In genomic region chr4:141308857-141309772, GRCm38 (mm10) we compare ENCODE assay signal across 12 mouse cellular contexts. TPM values are rescaled to one million over a fixed set of nuclear protein-coding genes. Genes with fewer than 3 reads are reported as not detected.
DNase-seq lines count a peak whose midpoint lies in the region; ATAC-seq and TF ChIP-seq lines count a peak whose summit lies in the region.
"Had no signal": no experiment of that assay in that cellular context is flagged by ENCODE, and none has a peak within 500 bp of the region (broad histone marks: within the 10 kb centered on the region; RNA-seq: fewer than 3 reads in every experiment).

No protein-coding gene starts in this region.

- H3K27ac ChIP-seq in heart, embryonic 13.5 days (replicated peaks) = peak overlapping the region; percentile 97
- H3K27ac ChIP-seq in midbrain, embryonic 12.5 days (replicated peaks) = peak overlapping the region; percentile 70
- H3K27ac ChIP-seq in midbrain, embryonic 16.5 days (ENCODE audit: low read length) = no peak overlapping the region
- peak overlapping the region; percentile 91 for H3K27ac ChIP-seq in intestine, postnatal 0 days (ENCODE audit: low read depth, low read length)
- H3K27ac ChIP-seq in stomach, postnatal 0 days (replicated peaks) = 0 out of 2 replicates have a peak overlapping the region, but pooled peaks have one; percentile 24
- H3K27ac ChIP-seq: forebrain, embryonic 15.5 days had no signal

- no peak for TF ChIP-seq CTCF in intestine, postnatal 0 days (IDR thresholded peaks at IDR 0.05; ENCODE audit: low read depth)
- TF ChIP-seq CTCF in stomach, postnatal 0 days (IDR thresholded peaks at IDR 0.05; ENCODE audit: low read depth) = no peak

- H3K4me3 ChIP-seq in heart, embryonic 13.5 days = no peak overlapping the region
- no peak overlapping the region for H3K4me3 ChIP-seq in midbrain, embryonic 12.5 days
- H3K4me3 ChIP-seq in midbrain, embryonic 16.5 days (ENCODE audit: low read depth, low read length) = no peak overlapping the region
- H3K4me3 ChIP-seq in intestine, postnatal 0 days (ENCODE audit: low read depth, low read length) = peak overlapping the region; percentile 5; the same call in 1 of the 2 replicates
- H3K4me3 ChIP-seq in stomach, postnatal 0 days (ENCODE audit: low read depth, low read length) = no peak overlapping the region
- H3K4me3 ChIP-seq: forebrain, embryonic 15.5 days had no signal

- H3K4me2 ChIP-seq in heart, embryonic 13.5 days = no peak overlapping the region
- H3K4me2 ChIP-seq in midbrain, embryonic 12.5 days (replicated peaks) = peak overlapping the region; percentile 26
- no peak overlapping the region for H3K4me2 ChIP-seq in midbrain, embryonic 16.5 days (ENCODE audit: low read length)
- peak overlapping the region; percentile 47 for H3K4me2 ChIP-seq in intestine, postnatal 0 days (replicated peaks; ENCODE audit: low read depth)
- H3K4me2 ChIP-seq in stomach, postnatal 0 days (replicated peaks; ENCODE audit: low read depth) = no peak overlapping the region
- H3K4me2 ChIP-seq: forebrain, embryonic 15.5 days had no signal

- no peak for ATAC-seq in heart, embryonic 13.5 days (ENCODE audit: extremely low read depth, insufficient number of reproducible peaks, low FRiP score, low TSS enrichment)
- ATAC-seq in midbrain, embryonic 12.5 days (ENCODE audit: low FRiP score, low read depth) = no peak
- ATAC-seq in midbrain, embryonic 16.5 days = no peak
- ATAC-seq in intestine, postnatal 0 days = no peak
- no peak for ATAC-seq in stomach, postnatal 0 days (ENCODE audit: low FRiP score, low TSS enrichment)
- ATAC-seq: forebrain, embryonic 15.5 days had no signal

- H3K27me3 ChIP-seq in heart, embryonic 13.5 days (replicated peaks) = no peaks in the 10 kb centered on the region
- H3K27me3 ChIP-seq in midbrain, embryonic 12.5 days = peaks cover 17% of the 10 kb centered on the region
- no peaks in the 10 kb centered on the region; the same call in 1 of the 2 replicates for H3K27me3 ChIP-seq in midbrain, embryonic 16.5 days (ENCODE audit: control insufficient read depth, insufficient read depth, low read depth, low read length)
- H3K27me3 ChIP-seq in intestine, postnatal 0 days (replicated peaks; ENCODE audit: control insufficient read depth, insufficient read depth, low read length) = no peaks in the 10 kb centered on the region
- H3K27me3 ChIP-seq in stomach, postnatal 0 days (ENCODE audit: control insufficient read depth, insufficient read depth, low read length) = no peaks in the 10 kb centered on the region

- intact Hi-C loops in heart, postnatal 10 days (cut with DNase I) = no loop called here

- no peak for DNase-seq in heart, postnatal 10 days
- DNase-seq in stomach, postnatal 0 days (ENCODE audit: low spot score) = no peak
- no peak for DNase-seq in frontal cortex, postnatal 25 days (ENCODE audit: low spot score in 2 of 2)
- no peak for DNase-seq in cerebellum, postnatal 10 days
- DNase-seq: layer of hippocampus, postnatal 36 days; retina, postnatal 1 day; thymus, adult 18-20 months had no signal

- H3K9me3 ChIP-seq in heart, embryonic 13.5 days = no peaks in the 10 kb centered on the region
- H3K9me3 ChIP-seq in midbrain, embryonic 12.5 days = no peaks in the 10 kb centered on the region
- H3K9me3 ChIP-seq in midbrain, embryonic 16.5 days (replicated peaks; ENCODE audit: control insufficient read depth, low read length, poor library complexity, severe bottlenecking) = no peaks in the 10 kb centered on the region
- no peaks in the 10 kb centered on the region for H3K9me3 ChIP-seq in intestine, postnatal 0 days (ENCODE audit: control insufficient read depth)
- H3K9me3 ChIP-seq in stomach, postnatal 0 days (ENCODE audit: control insufficient read depth, low read length) = no peaks in the 10 kb centered on the region
- H3K9me3 ChIP-seq: forebrain, embryonic 15.5 days had no signal

- 85% methylated on average over 34 of the region's 34 CpGs for WGBS in heart, embryonic 13.5 days
- WGBS in midbrain, embryonic 12.5 days = 94% methylated on average over 34 of the region's 34 CpGs
- 95% methylated on average over 34 of the region's 34 CpGs for WGBS in midbrain, embryonic 16.5 days
- 80% methylated on average over 34 of the region's 34 CpGs for WGBS in intestine, postnatal 0 days
- WGBS in stomach, postnatal 0 days = 91% methylated on average over 34 of the region's 34 CpGs

- H3K4me1 ChIP-seq in heart, embryonic 13.5 days = peaks cover 87% of the 10 kb centered on the region
- peaks cover 55% of the 10 kb centered on the region for H3K4me1 ChIP-seq in midbrain, embryonic 12.5 days
- peaks cover 27% of the 10 kb centered on the region for H3K4me1 ChIP-seq in midbrain, embryonic 16.5 days (ENCODE audit: control insufficient read depth, insufficient read depth, low read length)
- peaks cover 31% of the 10 kb centered on the region for H3K4me1 ChIP-seq in intestine, postnatal 0 days (replicated peaks; ENCODE audit: control insufficient read depth, insufficient read depth, low read length)
- peaks cover 24% of the 10 kb centered on the region for H3K4me1 ChIP-seq in stomach, postnatal 0 days (replicated peaks; ENCODE audit: control insufficient read depth, insufficient read depth)

- H3K9ac ChIP-seq in heart, embryonic 13.5 days = peak overlapping the region; percentile 76
- H3K9ac ChIP-seq in midbrain, embryonic 12.5 days (replicated peaks) = no peak overlapping the region
- no peak overlapping the region for H3K9ac ChIP-seq in midbrain, embryonic 16.5 days (ENCODE audit: low read depth, low read length)
- peak overlapping the region; percentile 42 for H3K9ac ChIP-seq in intestine, postnatal 0 days (ENCODE audit: low read depth, low read length)
- no peak overlapping the region for H3K9ac ChIP-seq in stomach, postnatal 0 days (ENCODE audit: low read length)
- H3K9ac ChIP-seq: forebrain, embryonic 15.5 days had no signal

- peaks cover 21% of the 10 kb centered on the region for H3K36me3 ChIP-seq in heart, embryonic 13.5 days
- H3K36me3 ChIP-seq in midbrain, embryonic 12.5 days = peaks cover 8% of the 10 kb centered on the region; the same call in 1 of the 2 replicates
- H3K36me3 ChIP-seq in midbrain, embryonic 16.5 days (ENCODE audit: control insufficient read depth, insufficient read depth, low read length) = no peaks in the 10 kb centered on the region
- H3K36me3 ChIP-seq in intestine, postnatal 0 days (ENCODE audit: control insufficient read depth, insufficient read depth) = peaks cover 13% of the 10 kb centered on the region; the same call in 1 of the 2 replicates
- H3K36me3 ChIP-seq in stomach, postnatal 0 days (ENCODE audit: control insufficient read depth, insufficient read depth, low read length) = no peaks in the 10 kb centered on the region; the same call in 1 of the 2 replicates
- H3K36me3 ChIP-seq: forebrain, embryonic 15.5 days had no signal

- no peak for TF ChIP-seq EP300 in stomach, postnatal 0 days (optimal IDR thresholded peaks at IDR 0.05)

RNA-seq across cellular contexts. Expression of gene Epha2, which starts 8.1 kb away (rescaled TPM):
- polyA plus RNA-seq in heart, embryonic 13.5 days (2015; fragmentation: Nextera tagmentation; extraction: Ambion mirVana) = 4.0 and 4.3 TPM in 2 replicates
- 1 to 10 TPM; 8.1 TPM for total RNA-seq in heart, postnatal 10 days (2021)
- 6.5 and 7.8 TPM in 2 replicates for polyA plus RNA-seq in midbrain, embryonic 12.5 days (2016; fragmentation: Nextera tagmentation; extraction: Ambion mirVana)
- 0.94 and 1.0 TPM in 2 replicates for polyA plus RNA-seq in midbrain, embryonic 16.5 days (2015; fragmentation: Nextera tagmentation; extraction: Ambion mirVana)
- 5.6 and 6.6 TPM in 2 replicates for polyA plus RNA-seq in intestine, postnatal 0 days (2015; fragmentation: Nextera tagmentation; extraction: Ambion mirVana)
- 3.9 and 4.9 TPM in 2 replicates for polyA plus RNA-seq in stomach, postnatal 0 days (2015; fragmentation: Nextera tagmentation; extraction: Ambion mirVana)

RNA-seq across cellular contexts. Expression of gene Fam131c, which starts 58.9 kb away (rescaled TPM):
- polyA plus RNA-seq in heart, embryonic 13.5 days (2015; fragmentation: Nextera tagmentation; extraction: Ambion mirVana) = 1.2 TPM in 2 replicates
- total RNA-seq in heart, postnatal 10 days (2021) = 1 to 10 TPM in 1 of 2 experiments, under 1 TPM in 1; 0.94 to 2.9 TPM
- 3.5 and 3.8 TPM in 2 replicates for polyA plus RNA-seq in midbrain, embryonic 12.5 days (2016; fragmentation: Nextera tagmentation; extraction: Ambion mirVana)
- polyA plus RNA-seq in midbrain, embryonic 16.5 days (2015; fragmentation: Nextera tagmentation; extraction: Ambion mirVana) = 39.5 and 50.1 TPM in 2 replicates
- polyA plus RNA-seq in intestine, postnatal 0 days (2015; fragmentation: Nextera tagmentation; extraction: Ambion mirVana) = 1.4 and 2.4 TPM in 2 replicates
- 3.4 and 3.6 TPM in 2 replicates for polyA plus RNA-seq in stomach, postnatal 0 days (2015; fragmentation: Nextera tagmentation; extraction: Ambion mirVana)

Comparison
In these comparisons a context has a peak if more than half of its experiments do, and no peak if none do; other contexts are left out.
1. H3K4me2 ChIP-seq: peak in midbrain, embryonic 12.5 days (single experiment) and intestine, postnatal 0 days (single experiment); none in heart, embryonic 13.5 days (single experiment), midbrain, embryonic 16.5 days (single experiment) and stomach, postnatal 0 days (single experiment).
2. H3K9ac ChIP-seq: peak in heart, embryonic 13.5 days (single experiment) and intestine, postnatal 0 days (single experiment); none in midbrain, embryonic 12.5 days (single experiment), midbrain, embryonic 16.5 days (single experiment) and stomach, postnatal 0 days (single experiment).